Mouse (Mus musculus) forebrain, embryonic 16.5 days (tissue): ENCODE measurements around the gene Anapc15-ps. TPM values are rescaled to one million over a fixed set of nuclear protein-coding genes. Genes with fewer than 3 reads are reported as not detected.

Source experiments
- ATAC-seq: fragments of 200-750 bp; cut with Nextera tagmentation; 2 replicates; pipeline ENCODE4 v1.8.0; 2017; ENCODE audit warnings: mild to moderate bottlenecking, moderate library complexity
- H3K27ac ChIP-seq: fragments of 300-500 bp; sonication (generic); 2 replicates; pipeline ENCODE4 v1.5.1; 2014; ENCODE audit warnings: low read length, control low read depth
- H3K27me3 ChIP-seq: fragments of 300-500 bp; sonication (generic); replicated peaks from 2 replicates; pipeline ENCODE4 v1.6.1; 2014; ENCODE audit warnings: low read length; ENCODE audit not compliant: control insufficient read depth, insufficient read depth
- H3K36me3 ChIP-seq: fragments of 300-500 bp; sonication (generic); 2 replicates; pipeline ENCODE4 v1.6.1; 2014; ENCODE audit not compliant: control insufficient read depth, insufficient read depth
- H3K4me1 ChIP-seq: fragments of 300-500 bp; sonication (generic); replicated peaks from 2 replicates; pipeline ENCODE4 v1.6.1; 2014; ENCODE audit warnings: low read length; ENCODE audit not compliant: control insufficient read depth, insufficient read depth
- H3K4me2 ChIP-seq: fragments of 300-500 bp; sonication (generic); 2 replicates; pipeline ENCODE4 v1.6.1; 2014; ENCODE audit warnings: mild to moderate bottlenecking, low read length, control low read depth
- H3K4me3 ChIP-seq: fragments of 300-500 bp; sonication (generic); replicated peaks from 2 replicates; pipeline ENCODE4 v1.5.1; 2014; ENCODE audit warnings: mild to moderate bottlenecking, low read length, control low read depth
- H3K9ac ChIP-seq: fragments of 300-500 bp; sonication (generic); replicated peaks from 2 replicates; pipeline ENCODE4 v1.6.1; 2014; ENCODE audit warnings: low read depth, low read length, control low read depth
- H3K9me3 ChIP-seq: fragments of 300-500 bp; sonication (generic); 2 replicates; pipeline ENCODE4 v1.6.1; 2016; ENCODE audit warnings: low read length; ENCODE audit not compliant: control insufficient read depth
- whole genome bisulfite sequencing: fragments of 180-500 bp; shearing (Covaris S2); extraction: QIAGEN DNeasy Blood & Tissue Kit; methylation state at CpG from one replicate; pipeline ENCODE4 v1.1.7; 2014; 5-methylcytosine and 5-hydroxymethylcytosine counted together
- polyA plus RNA-seq: library from polyadenylated mRNA; unstranded; fragments of >200 nt; fragmentation: Nextera tagmentation; extraction: Ambion mirVana; gene quantifications from 2 replicates; pipeline ENCODE4 v1.2.1, GENCODE M21; 2015

The Anapc15-ps gene
- polyA plus RNA-seq: not detected in 2 replicates

- Histone ChIP-seq H3K4me1 (no peaks in the 10 kb centered on the region), H3K9me3 (no peaks in the 10 kb centered on the region), H3K27me3 (no peaks in the 10 kb centered on the region), H3K4me2 (no peak within 1 kb of the TSS), H3K4me3 (no peak within 1 kb of the TSS), H3K27ac (no peak within 1 kb of the TSS), H3K9ac (no peak within 1 kb of the TSS), H3K36me3 (no peaks in the 10 kb centered on the region)
- WGBS: 95% methylated on average over 3 of the region's 3 CpGs
- no peak for ATAC-seq
Observed at GRCm38 (mm10) chr10:95673351-95673750, at the start of gene Anapc15-ps. TSS of gene Anapc15-ps (minus strand) at chr10:95673451.

GRCm38 (mm10) chr10:95722203-95722611 is 49.0 kb upstream of the Anapc15-ps start:
- no peak for ATAC-seq
- H3K27ac ChIP-seq: no peak overlapping the region

GRCm38 (mm10) chr10:95720181-95720798 is 47.0 kb upstream of the Anapc15-ps start:
- H3K4me1 ChIP-seq: no peaks in the 10 kb centered on the region
- H3K27me3 ChIP-seq: no peaks in the 10 kb centered on the region
- H3K27ac ChIP-seq: no peak overlapping the region
- H3K36me3 ChIP-seq: no peaks in the 10 kb centered on the region
- no peak overlapping the region for H3K4me2 ChIP-seq
- no peak for ATAC-seq
- H3K9me3 ChIP-seq: no peaks in the 10 kb centered on the region
- WGBS: 81% methylated on average over 12 of the region's 12 CpGs
- no peak overlapping the region for H3K4me3 ChIP-seq
- H3K9ac ChIP-seq: no peak overlapping the region

More at GRCm38 (mm10) chr10:95722203-95722611, 49.0 kb upstream of the Anapc15-ps start:
- Histone ChIP-seq H3K36me3 (no peaks in the 10 kb centered on the region), H3K4me3 (no peak overlapping the region), H3K9me3 (no peaks in the 10 kb centered on the region), H3K4me2 (no peak overlapping the region), H3K4me1 (no peaks in the 10 kb centered on the region), H3K9ac (no peak overlapping the region), H3K27me3 (no peaks in the 10 kb centered on the region)
- WGBS: 90% methylated on average over 10 of the region's 10 CpGs

- no peak overlapping the region for H3K9ac ChIP-seq
- H3K9me3 ChIP-seq: no peaks in the 10 kb centered on the region
- H3K4me2 ChIP-seq: no peak overlapping the region
- no peaks in the 10 kb centered on the region for H3K36me3 ChIP-seq
- 94% methylated on average over 6 of the region's 6 CpGs for WGBS
- no peak overlapping the region for H3K4me3 ChIP-seq
- no peaks in the 10 kb centered on the region for H3K4me1 ChIP-seq
- no peak overlapping the region for H3K27ac ChIP-seq
- no peak for ATAC-seq
- no peaks in the 10 kb centered on the region for H3K27me3 ChIP-seq
Observed at GRCm38 (mm10) chr10:95719472-95719871, 46.2 kb upstream of the Anapc15-ps start.

- WGBS: 81% methylated on average over 1 of the region's 1 CpGs
- H3K4me3 ChIP-seq: no peak overlapping the region
- no peak for ATAC-seq
- no peak overlapping the region for H3K9ac ChIP-seq
- H3K36me3 ChIP-seq: no peaks in the 10 kb centered on the region
- no peaks in the 10 kb centered on the region for H3K4me1 ChIP-seq
- no peaks in the 10 kb centered on the region for H3K9me3 ChIP-seq
- H3K27ac ChIP-seq: no peak overlapping the region
- no peaks in the 10 kb centered on the region for H3K27me3 ChIP-seq
- H3K4me2 ChIP-seq: no peak overlapping the region
Observed at GRCm38 (mm10) chr10:95718760-95719159, 45.5 kb upstream of the Anapc15-ps start.

- H3K4me2 ChIP-seq: no peak overlapping the region
- H3K36me3 ChIP-seq: no peaks in the 10 kb centered on the region
- H3K27ac ChIP-seq: no peak overlapping the region
- ATAC-seq: no peak
- no peaks in the 10 kb centered on the region for H3K4me1 ChIP-seq
- no peaks in the 10 kb centered on the region for H3K9me3 ChIP-seq
- H3K9ac ChIP-seq: no peak overlapping the region
- H3K4me3 ChIP-seq: no peak overlapping the region
- H3K27me3 ChIP-seq: no peaks in the 10 kb centered on the region
- 74% methylated on average over 16 of the region's 16 CpGs for WGBS
Observed at GRCm38 (mm10) chr10:95717106-95717680, 43.9 kb upstream of the Anapc15-ps start.

- Histone ChIP-seq H3K27me3 (no peaks in the 10 kb centered on the region), H3K36me3 (no peaks in the 10 kb centered on the region), H3K4me1 (0 out of 2 replicates have a peak, but pooled peaks cover 2% of the 10 kb centered on the region), H3K4me2 (no peak overlapping the region), H3K4me3 (no peak overlapping the region), H3K9me3 (no peaks in the 10 kb centered on the region), H3K9ac (no peak overlapping the region), H3K27ac (no peak overlapping the region)
- ATAC-seq: no peak
- 61% methylated on average over 6 of the region's 6 CpGs for WGBS
Observed at GRCm38 (mm10) chr10:95715687-95716086, 42.4 kb upstream of the Anapc15-ps start.

- 80% methylated on average over 6 of the region's 6 CpGs for WGBS
- no peak overlapping the region for H3K4me2 ChIP-seq
- no peaks in the 10 kb centered on the region for H3K36me3 ChIP-seq
- H3K27me3 ChIP-seq: no peaks in the 10 kb centered on the region
- H3K9me3 ChIP-seq: no peaks in the 10 kb centered on the region
- no peak overlapping the region for H3K9ac ChIP-seq
- H3K4me1 ChIP-seq: 0 out of 2 replicates have a peak, but pooled peaks cover 2% of the 10 kb centered on the region
- no peak overlapping the region for H3K27ac ChIP-seq
- no peak for ATAC-seq
- H3K4me3 ChIP-seq: no peak overlapping the region
Observed at GRCm38 (mm10) chr10:95712221-95712620, 39.0 kb upstream of the Anapc15-ps start.

GRCm38 (mm10) chr10:95709903-95710660 is 36.8 kb upstream of the Anapc15-ps start:
- no peak overlapping the region for H3K9ac ChIP-seq
- no peaks in the 10 kb centered on the region for H3K9me3 ChIP-seq
- ATAC-seq: no peak
- H3K27me3 ChIP-seq: no peaks in the 10 kb centered on the region
- H3K4me2 ChIP-seq: no peak overlapping the region
- H3K4me1 ChIP-seq: 0 out of 2 replicates have a peak, but pooled peaks cover 2% of the 10 kb centered on the region
- H3K36me3 ChIP-seq: no peaks in the 10 kb centered on the region
- no peak overlapping the region for H3K4me3 ChIP-seq
- H3K27ac ChIP-seq: no peak overlapping the region
- WGBS: 60% methylated on average over 8 of the region's 8 CpGs
